Mouse (Mus musculus): ENCODE results near the gene Tmem101. TPM values are rescaled to one million over a fixed set of nuclear protein-coding genes. Genes with fewer than 3 reads are reported as not detected.
A peak's percentile ranks its signal among the peaks of the same experiment; 100 is the strongest.
"Not testable (repeated sequence)": the region's sequence is repeated elsewhere in the genome, so short reads cannot be mapped to it uniquely, and the experiment has no call there.

The Tmem101 gene
- total RNA-seq, 1 experiment from 2014 or later = 5.5 TPM

DNA sequence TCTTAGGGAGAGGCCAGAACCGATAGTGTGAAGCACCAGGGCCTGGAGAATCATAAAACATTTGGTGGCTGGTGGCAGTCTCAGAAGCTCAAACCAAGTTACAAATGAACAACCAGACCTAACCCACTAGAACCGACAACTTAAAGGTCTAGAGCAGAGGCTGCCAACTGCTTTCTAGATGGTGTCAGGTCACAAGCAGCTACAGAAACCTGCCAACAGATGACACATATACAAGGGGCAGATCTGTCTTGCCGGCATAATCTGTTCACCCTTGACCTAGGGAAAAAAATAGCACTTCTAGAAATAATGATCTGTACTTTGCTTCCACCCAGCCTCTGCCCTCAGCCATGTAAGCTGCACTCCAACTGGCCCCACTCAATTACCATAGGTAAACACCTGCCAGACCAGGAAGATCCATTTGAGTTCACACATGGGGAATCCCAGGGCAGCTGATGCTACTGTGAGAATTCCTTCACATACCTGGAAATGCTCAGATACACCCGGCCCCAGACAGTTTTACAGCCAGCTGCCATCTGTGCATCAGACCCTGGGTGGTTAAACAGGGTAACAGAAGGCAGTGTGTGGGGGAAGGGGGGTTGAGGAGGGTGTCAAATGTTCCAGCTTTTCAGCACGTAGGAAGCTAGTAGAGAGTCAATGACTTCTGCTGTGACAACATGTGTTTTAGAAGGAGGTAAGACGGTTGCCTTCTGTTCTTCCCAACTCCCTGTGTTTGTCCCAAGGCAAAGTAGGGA, 9.9 kb upstream of the Tmem101 start:
- no peak for ATAC-seq (replicated peaks; ENCODE audit: insufficient number of reproducible peaks, low FRiP score, low TSS enrichment, poor library complexity, severe bottlenecking)

DNA sequence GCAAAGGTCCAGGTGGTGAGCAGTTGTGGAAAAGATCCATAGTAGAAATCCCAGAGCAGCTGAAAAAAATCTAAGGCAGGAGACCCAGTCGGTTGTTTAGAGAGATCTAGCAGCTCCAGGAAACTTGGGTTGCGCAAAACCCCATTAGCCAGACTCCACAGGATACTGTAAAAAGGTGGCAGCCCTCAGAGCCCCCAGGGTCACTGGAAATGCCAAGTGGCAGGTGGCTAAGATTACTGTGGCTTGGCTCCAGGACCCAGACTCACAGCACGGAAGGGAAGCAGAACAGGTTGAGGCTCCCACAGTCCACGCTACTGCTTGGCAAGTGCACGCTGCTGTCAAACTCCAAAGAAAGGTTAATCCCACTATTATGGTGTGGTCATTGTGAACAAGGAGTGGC, 3.6 kb upstream of the Tmem101 start:
- ATAC-seq (replicated peaks; ENCODE audit: insufficient number of reproducible peaks, low FRiP score, low TSS enrichment, poor library complexity, severe bottlenecking) = no peak

DNA sequence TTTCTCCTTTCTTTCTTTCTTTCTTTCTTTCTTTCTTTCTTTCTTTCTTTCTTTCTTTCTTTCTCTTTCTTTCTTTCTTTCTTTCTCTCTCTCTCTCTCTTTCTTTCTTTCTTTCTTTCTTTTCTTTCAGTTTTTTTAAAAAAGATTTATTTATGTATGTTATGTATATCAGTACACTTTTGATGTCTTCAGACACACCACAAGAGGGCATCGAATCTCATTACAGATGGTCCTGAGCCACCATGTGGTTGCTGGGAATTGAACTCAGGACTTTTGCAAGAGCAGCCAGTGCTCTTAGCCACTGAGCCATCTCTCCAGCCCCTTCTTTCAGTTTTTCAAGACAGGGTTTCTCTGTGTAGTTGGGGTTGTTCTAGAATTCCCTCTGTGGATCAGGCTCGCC, 1.8 kb upstream of the Tmem101 start:
- not testable (repeated sequence) for ATAC-seq (replicated peaks; ENCODE audit: insufficient number of reproducible peaks, low FRiP score, low TSS enrichment, poor library complexity, severe bottlenecking)

DNA sequence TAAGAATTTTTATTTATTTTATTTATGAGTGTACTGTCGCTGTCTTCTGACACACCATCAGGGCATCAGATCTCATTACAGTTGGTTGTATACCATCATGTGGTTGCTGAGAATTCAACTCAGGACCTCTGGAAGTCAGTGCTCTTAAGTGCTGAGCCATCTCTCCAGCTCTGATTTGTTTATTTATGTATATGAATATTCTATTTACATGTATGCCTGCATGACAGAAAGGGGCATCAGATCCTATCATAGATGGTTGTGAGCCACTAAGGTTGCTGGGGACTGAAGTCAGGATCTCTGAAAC, 534 bp upstream of the Tmem101 start:
- ATAC-seq (replicated peaks; ENCODE audit: insufficient number of reproducible peaks, low FRiP score, low TSS enrichment, poor library complexity, severe bottlenecking) = no peak

DNA sequence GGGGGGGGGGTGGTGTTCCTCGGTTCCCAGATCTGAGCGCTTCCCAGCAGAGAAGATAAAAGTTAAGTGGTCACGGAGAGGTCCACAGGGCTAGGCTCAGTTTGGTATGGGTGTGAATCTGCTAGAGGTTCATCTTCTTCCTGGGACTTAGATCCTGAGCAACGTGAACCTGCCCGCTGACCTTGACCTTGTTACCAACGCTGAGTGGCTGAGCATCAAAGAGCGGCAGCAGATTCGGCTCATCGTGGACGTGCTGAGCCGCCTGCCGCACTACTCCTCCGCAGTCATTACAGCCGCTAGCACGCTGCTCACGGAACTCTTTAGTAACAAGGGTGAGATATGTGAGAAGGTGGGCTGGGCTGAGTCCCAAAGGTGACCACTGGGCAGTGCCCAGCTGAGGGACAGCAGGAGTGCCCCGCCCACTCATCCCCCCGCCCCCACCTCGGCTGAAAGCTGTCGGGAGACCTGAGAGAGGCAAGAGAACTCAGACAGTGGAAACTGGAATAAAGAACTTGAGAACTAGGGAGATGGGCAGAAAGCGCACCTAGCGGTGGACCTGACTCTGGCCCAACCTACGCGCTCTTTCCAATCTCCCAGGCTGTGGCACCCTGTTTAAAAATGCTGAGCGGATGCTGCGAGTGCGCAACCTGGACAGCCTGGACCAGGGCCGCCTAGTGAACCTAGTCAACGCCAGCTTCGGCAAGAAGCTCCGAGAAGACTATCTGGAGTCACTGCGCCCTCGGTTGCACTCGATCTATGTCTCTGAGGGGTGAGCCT, 8.8 kb downstream of the Tmem101 start:
- no peak for ATAC-seq (replicated peaks; ENCODE audit: insufficient number of reproducible peaks, low FRiP score, low TSS enrichment, poor library complexity, severe bottlenecking)

DNA sequence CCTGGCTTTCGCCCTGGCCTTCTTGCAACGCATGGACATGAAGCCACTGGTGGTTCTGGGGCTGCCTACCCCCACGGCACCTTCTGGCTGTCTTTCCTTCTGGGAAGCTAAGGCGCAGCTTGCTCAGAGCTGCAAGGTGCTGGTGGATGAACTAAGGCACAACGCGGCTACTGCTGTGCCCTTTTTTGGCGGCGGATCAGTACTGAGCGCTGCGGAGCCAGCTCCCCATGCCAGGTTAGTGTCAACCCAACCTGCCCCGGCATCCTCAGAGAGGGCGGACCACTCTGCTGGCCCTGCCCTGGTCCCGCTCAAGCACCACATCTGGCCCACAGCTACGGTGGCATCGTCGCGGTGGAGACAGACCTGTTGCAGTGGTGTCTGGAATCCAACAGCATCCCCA, 9.7 kb downstream of the Tmem101 start:
- ATAC-seq (replicated peaks; ENCODE audit: insufficient number of reproducible peaks, low FRiP score, low TSS enrichment, poor library complexity, severe bottlenecking) = no peak

DNA sequence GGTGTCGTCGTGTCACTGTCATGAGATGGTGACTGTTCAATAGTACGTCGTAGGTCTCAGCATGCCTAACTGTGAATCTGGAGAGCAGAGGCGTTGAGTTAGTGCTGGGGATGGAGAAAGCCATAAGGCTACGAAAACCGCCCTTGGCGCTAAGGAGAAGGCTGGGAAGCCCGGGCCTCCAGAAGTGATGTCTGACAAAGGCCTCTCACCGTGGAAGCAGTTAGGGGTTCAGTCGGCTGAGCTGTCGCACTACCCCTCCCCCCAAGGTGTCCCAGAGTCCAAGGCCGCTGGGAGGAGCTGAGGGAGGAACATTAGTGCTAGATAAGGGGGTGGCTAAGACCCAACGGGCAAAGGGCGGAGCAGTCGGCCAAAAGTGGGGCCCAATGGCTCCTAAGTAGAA, 10.2 kb downstream of the Tmem101 start:
- no peak for ATAC-seq (replicated peaks; ENCODE audit: insufficient number of reproducible peaks, low FRiP score, low TSS enrichment, poor library complexity, severe bottlenecking)

DNA sequence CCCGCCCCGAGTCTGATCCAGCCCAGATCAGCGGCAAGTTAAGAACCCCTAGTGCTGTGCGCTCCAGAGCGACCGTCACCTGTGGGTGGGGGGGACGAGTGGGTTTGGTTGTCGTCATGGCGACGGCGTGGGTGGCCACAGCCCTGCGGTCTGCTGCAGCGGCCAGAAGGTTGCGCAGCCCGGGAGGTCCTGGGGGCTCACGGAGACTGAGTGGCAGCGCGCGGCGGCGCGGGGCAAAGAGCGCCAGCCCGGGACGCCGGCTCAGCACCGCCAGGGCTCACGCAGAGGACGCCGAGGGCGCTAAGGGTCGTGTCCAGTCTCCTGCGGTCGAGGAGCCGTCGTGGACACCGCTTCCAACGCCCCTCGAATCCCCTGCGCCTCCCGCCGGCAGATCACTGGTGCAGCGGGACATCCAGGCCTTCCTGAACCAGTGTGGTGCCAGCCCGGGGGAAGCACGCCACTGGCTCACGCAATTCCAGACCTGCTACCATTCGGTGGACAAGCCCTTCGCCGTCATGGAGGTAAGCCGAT, 10.7 kb downstream of the Tmem101 start, which contains the start of gene Nags:
Gene Nags (plus strand): TSS at position 43 of the 531 bp plus-strand sequence.
- ATAC-seq (replicated peaks; ENCODE audit: insufficient number of reproducible peaks, low FRiP score, low TSS enrichment, poor library complexity, severe bottlenecking) = no peak

DNA sequence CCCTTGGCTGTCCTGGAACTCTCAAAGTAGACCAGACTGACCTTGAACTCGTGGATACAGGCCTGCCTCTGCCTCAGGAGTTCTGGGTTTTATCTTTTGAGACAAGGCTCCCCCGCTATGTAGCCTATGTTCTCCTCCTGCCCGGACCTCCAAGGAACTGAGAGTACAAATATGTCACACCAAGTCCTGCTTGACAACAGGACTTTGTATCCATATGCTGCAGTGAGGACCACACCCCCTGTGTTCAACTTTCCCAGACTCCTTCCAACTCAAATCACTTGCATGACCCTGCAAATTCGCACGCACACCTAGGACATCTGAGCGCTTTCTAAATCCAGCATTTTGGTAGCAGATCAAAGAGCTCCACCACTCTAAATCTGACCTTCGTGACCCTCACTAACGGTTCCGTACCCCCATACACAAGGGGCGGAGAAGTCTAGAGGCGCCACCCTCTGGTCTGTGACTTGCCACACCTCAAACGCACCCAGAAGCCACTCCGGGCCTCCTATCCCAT, 11.2 kb downstream of the Tmem101 start:
- ATAC-seq (replicated peaks; ENCODE audit: insufficient number of reproducible peaks, low FRiP score, low TSS enrichment, poor library complexity, severe bottlenecking) = no peak

DNA sequence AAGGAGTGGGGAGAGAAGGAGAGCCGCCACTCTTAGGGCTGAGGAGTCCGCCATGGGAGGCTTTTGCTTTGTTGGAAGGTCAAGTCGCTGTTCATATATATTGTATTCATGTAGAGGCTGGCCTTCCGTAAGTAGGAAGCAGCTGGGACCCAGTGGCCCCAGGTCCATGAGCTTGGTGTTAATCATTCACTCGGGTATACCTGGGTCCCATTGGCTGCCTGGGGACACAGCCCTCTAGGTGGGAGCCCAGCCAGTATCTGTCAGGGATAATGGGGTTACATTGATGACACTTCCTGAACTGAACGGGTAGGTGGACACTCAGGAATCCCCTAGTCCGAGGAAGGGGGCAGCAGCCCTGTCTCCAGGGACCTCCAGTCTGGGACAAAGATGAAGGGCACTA, 13.8 kb downstream of the Tmem101 start:
- no peak for ATAC-seq (replicated peaks; ENCODE audit: insufficient number of reproducible peaks, low FRiP score, low TSS enrichment, poor library complexity, severe bottlenecking)

DNA sequence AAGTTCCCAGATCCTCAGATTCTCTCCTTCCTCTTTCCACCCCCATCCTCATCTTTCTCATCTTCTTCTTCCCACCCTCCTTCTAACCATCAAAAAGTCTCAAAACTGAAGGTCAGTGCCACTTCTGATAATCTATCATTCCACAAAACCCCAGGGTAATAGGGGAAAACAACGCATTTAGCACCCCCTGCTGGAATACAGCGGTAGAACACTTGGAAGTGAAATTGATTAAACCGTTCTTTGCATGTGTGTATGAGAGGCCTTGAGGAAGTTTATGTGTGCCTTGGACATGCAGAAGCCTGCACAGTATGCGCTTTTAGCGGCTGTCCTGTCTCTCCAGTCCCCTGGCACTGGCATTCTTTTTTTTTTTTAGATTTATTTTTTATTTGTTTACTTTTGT, 15.7 kb downstream of the Tmem101 start:
- peak; percentile 53; the same call in 1 of the 2 replicates for ATAC-seq (replicated peaks; ENCODE audit: insufficient number of reproducible peaks, low FRiP score, low TSS enrichment, poor library complexity, severe bottlenecking)

DNA sequence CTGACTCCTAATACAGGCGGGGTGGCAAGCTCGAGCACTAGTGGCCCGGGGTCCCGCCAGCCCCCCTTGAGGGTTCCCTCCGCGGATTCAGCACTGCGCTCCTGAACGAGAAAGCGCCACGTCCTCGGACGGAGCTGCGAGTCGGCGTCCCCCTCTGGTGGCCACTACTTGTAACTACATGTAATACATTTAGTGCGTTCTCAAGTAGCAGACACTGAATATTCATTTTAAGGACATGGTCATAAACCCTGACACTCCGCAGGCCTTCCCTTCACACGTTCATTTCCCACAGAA, 17.8 kb downstream of the Tmem101 start:
- ATAC-seq (replicated peaks; ENCODE audit: insufficient number of reproducible peaks, low FRiP score, low TSS enrichment, poor library complexity, severe bottlenecking) = peak; percentile 86

DNA sequence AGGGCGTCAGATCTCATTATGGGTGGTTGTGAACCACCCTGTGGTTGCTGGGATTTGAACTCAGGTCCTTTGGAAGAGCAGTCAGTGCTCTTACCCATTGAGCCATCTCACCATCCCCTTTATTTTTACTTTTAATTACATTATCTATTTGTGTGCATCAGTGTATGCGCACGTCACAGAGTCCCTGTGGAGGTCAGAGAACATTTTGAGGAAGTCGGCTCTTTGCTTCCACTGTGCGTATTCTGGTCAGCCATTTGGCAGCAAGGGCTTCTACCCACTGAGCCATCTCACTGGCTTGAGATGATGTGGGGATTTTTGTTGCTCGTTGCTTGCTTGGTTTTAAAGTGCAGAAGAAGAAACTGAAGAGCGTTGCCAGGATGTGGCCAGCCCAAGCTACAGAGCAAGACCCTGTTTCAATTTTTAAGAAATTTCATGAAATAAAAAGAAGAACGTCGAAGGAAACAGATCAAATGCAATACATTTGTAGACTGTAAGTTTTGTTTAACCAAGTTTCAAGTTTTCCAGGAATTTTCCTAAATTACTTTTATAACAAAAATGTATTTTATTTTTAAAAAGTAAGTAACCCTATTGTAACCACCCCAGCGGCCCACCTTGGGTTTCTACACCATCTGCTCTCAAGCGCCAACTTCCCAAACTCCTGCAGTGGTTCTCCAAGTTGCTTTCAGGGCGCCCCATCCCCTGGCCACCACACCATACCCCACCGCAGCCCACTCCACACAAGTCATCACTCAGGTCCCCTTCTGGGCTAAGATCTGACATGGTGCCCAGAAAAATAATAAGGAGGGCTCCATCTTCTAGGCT, 18.4 kb downstream of the Tmem101 start:
- ATAC-seq (replicated peaks; ENCODE audit: insufficient number of reproducible peaks, low FRiP score, low TSS enrichment, poor library complexity, severe bottlenecking) = peak; percentile 60

DNA sequence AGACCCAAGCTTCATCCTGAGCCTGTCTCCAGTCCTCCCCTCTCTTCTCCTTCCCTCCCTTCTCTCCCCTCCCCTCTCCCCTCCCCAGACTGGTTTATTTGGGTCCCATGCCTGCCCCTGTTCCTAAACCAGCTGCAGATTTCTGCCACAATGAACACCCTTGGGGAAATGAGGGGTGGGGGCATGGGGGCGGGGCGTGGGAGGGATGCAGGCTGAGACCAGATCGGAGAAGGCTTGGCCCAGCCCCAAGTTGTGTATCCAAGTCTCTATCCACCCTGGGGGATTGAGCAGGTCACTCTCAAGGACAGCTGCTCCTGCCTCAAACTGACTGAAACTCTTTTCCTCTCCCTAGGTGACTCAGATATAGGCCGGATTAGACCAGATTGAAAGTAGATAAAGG, 21.7 kb downstream of the Tmem101 start:
- no peak for ATAC-seq (replicated peaks; ENCODE audit: insufficient number of reproducible peaks, low FRiP score, low TSS enrichment, poor library complexity, severe bottlenecking)

DNA sequence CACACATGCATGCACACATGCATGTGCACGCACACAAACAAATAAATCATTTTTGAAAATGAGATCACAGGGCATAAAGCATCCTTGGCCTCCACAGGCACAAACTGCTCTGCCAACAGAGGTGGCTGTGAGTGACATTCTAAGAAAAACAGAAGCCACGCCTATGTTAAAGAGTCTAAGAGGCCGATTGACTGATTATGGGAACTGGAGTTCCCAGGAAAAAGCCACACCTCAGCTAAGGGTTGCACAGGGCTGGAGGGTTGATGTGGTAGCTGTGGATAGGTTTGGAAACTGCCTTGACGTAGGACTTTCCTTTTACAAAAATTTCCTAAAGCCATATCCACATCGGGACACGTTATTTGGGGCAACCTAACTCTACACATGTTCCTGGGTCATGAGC, 38.8 kb downstream of the Tmem101 start:
- ATAC-seq (replicated peaks; ENCODE audit: insufficient number of reproducible peaks, low FRiP score, low TSS enrichment, poor library complexity, severe bottlenecking) = no peak

DNA sequence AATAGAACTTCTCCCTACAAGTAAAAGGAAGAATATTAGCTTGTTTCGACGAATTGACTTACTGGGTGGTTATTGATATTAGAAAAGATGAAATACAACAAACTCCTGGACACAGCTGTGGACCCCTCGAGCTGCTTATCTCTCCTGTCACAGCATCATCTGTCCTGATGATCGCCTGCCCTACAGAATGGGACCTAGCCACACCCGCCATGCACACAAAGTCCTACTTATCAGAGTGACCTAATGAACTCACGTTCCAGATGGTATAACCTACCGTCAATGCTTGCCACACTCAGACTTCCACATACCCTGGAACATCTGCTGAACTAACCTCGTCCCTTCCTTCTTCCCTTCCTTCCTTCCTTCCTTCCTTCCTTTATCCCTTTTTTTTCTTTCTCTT, 40.0 kb downstream of the Tmem101 start:
- no peak for ATAC-seq (replicated peaks; ENCODE audit: insufficient number of reproducible peaks, low FRiP score, low TSS enrichment, poor library complexity, severe bottlenecking)

DNA sequence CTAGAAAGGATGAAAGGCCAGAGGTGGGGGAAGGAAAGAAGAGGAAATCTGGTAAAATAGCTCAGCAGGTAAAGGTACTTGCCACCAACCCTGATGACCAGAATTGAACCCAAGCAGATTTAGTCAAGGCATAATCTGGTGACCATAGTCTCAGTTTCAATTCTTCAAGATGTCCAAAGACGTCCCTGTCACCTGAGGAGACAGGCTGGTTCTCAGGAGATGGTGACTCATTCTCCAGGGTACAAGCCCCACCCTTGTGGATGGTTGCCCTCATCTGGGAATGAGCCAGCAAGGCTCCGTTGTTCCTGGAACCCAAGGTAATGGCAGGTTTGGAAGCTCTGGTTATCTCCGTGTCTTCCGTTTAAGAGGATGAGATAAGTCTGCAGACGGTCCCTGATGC, 44.6 kb downstream of the Tmem101 start:
- no peak for ATAC-seq (replicated peaks; ENCODE audit: insufficient number of reproducible peaks, low FRiP score, low TSS enrichment, poor library complexity, severe bottlenecking)

DNA sequence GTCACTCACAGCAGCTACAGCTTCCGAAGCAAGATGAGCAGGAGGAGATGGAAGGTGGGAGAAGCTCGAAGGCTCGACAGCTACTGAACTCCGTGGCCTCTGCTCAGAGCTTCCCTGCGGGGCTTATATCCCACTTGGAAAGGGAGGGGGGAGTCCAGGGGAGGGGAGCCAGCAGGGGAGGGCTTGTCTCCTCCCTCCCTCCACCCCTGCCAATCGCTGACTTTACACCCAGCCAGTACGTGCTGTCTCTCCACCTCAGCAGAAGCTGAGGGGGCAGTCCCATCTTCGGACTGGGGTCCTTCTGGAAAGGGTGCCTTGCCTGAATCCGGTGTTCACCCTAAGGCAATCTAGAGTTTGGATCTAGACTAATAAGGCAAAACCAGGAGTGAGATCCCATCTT, 48.5 kb downstream of the Tmem101 start, which contains the start of gene Pyy:
Gene Pyy (minus strand): TSS at position 101 of the 400 bp plus-strand sequence.
- ATAC-seq (replicated peaks; ENCODE audit: insufficient number of reproducible peaks, low FRiP score, low TSS enrichment, poor library complexity, severe bottlenecking) = no peak

DNA sequence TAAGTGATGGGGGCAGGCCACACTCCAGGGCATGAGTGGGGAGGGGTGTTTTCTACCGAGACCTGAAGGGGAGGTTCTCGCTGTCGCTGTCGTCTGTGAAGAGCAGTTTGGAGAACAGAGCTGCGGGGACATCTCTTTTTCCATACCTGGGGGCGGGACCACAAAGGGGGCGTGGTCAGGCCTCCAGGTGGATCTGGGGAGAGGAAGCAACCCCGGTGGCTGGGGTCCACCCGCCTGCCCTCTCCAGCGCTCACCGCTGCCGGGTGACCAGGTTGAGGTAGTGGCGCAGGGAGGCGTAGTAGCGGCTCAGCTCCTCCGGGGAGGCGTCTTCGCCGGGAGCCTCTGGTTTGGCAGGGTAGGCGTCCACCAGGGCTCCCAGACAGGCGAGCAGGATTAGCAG, 49.3 kb downstream of the Tmem101 start:
- ATAC-seq (replicated peaks; ENCODE audit: insufficient number of reproducible peaks, low FRiP score, low TSS enrichment, poor library complexity, severe bottlenecking) = no peak

Data from monocyte, adult 5-6 weeks (primary cell).